9 mouse cellular contexts compared by ENCODE assay signal in genomic region chr19:10561558-10562314, GRCm38 (mm10). TPM values are rescaled to one million over a fixed set of nuclear protein-coding genes. Genes with fewer than 3 reads are reported as not detected.
DNase-seq lines count a peak whose midpoint lies in the region; ATAC-seq and TF ChIP-seq lines count a peak whose summit lies in the region.
"Had no signal": no experiment of that assay in that cellular context is flagged by ENCODE, and none has a peak within 500 bp of the region (broad histone marks: within the 10 kb centered on the region; RNA-seq: fewer than 3 reads in every experiment).

No protein-coding gene starts in this region.

- no peak for TF ChIP-seq POLR2A in lung, adult 2 months (IDR thresholded peaks at IDR 0.05; ENCODE audit: borderline replicate concordance, extremely low read depth, low read depth, low read length)

- no peaks in the 10 kb centered on the region; the same call in 1 of the 2 replicates for H3K4me1 ChIP-seq in lung, adult 2 months (ENCODE audit: control insufficient read depth, insufficient read depth, low read length)
- peaks cover 12% of the 10 kb centered on the region for H3K4me1 ChIP-seq in heart, embryonic 15.5 days (replicated peaks)
- H3K4me1 ChIP-seq in forebrain, embryonic 13.5 days, result no peaks in the 10 kb centered on the region

- H3K27ac ChIP-seq in heart, embryonic 15.5 days, result peak overlapping the region; percentile 90
- H3K27ac ChIP-seq in forebrain, embryonic 13.5 days, result no peak overlapping the region

- DNase-seq in lung, adult 18-20 months, result peak; percentile 17 to 24
- DNase-seq in lung, adult 2 months, result no peak
- peak; percentile 50 to 64 for DNase-seq in adrenal gland, postnatal 36 days
- DNase-seq in mesoderm, embryonic 11.5 days (ENCODE audit: low read depth, low spot score), result peak; percentile 40
- no peak for DNase-seq in frontal cortex, postnatal 14 days (ENCODE audit: low spot score in 2 of 2)
- DNase-seq in cerebellum, adult 18-20 months, result no peak

- H3K4me2 ChIP-seq in heart, embryonic 15.5 days, result no peak overlapping the region
- H3K4me2 ChIP-seq in forebrain, embryonic 13.5 days, result no peak overlapping the region

- H3K9me3 ChIP-seq in heart, embryonic 15.5 days (replicated peaks), result no peaks in the 10 kb centered on the region
- H3K9me3 ChIP-seq in forebrain, embryonic 13.5 days (replicated peaks), result no peaks in the 10 kb centered on the region

- no peak overlapping the region for H3K9ac ChIP-seq in heart, embryonic 15.5 days
- H3K9ac ChIP-seq in forebrain, embryonic 13.5 days, result no peak overlapping the region

- no peak for TF ChIP-seq CTCF in lung, adult 2 months (IDR thresholded peaks at IDR 0.05; ENCODE audit: insufficient read depth, low read length)

- ATAC-seq in heart, embryonic 15.5 days (replicated peaks; ENCODE audit: insufficient number of reproducible peaks, insufficient read depth, low FRiP score, low read depth), result peak; percentile 88
- no peak for ATAC-seq in forebrain, embryonic 13.5 days
- ATAC-seq: forebrain, embryonic 14.5 days had no signal

- 37% methylated on average over 6 of the region's 6 CpGs for WGBS in lung, adult 2 months
- WGBS in heart, embryonic 15.5 days, result 31% methylated on average over 6 of the region's 6 CpGs
- 76% methylated on average over 6 of the region's 6 CpGs for WGBS in forebrain, embryonic 13.5 days

- no peaks in the 10 kb centered on the region for H3K27me3 ChIP-seq in heart, embryonic 15.5 days
- H3K27me3 ChIP-seq in forebrain, embryonic 13.5 days, result no peaks in the 10 kb centered on the region

- no peak overlapping the region for H3K4me3 ChIP-seq in lung, adult 2 months (replicated peaks; ENCODE audit: extremely low read depth, low read depth, low read length)
- no peak overlapping the region for H3K4me3 ChIP-seq in heart, embryonic 15.5 days
- no peak overlapping the region for H3K4me3 ChIP-seq in forebrain, embryonic 13.5 days

- H3K36me3 ChIP-seq in heart, embryonic 15.5 days, result no peaks in the 10 kb centered on the region
- no peaks in the 10 kb centered on the region for H3K36me3 ChIP-seq in forebrain, embryonic 13.5 days (ENCODE audit: poor library complexity, severe bottlenecking)

RNA-seq across cellular contexts. Expression of gene Tmem216, which starts 5.7 kb away (rescaled TPM):
- polyA plus RNA-seq in lung, adult 2 months (2012; rRNA removed), result 18.8 and 28.6 TPM in 2 replicates
- total RNA-seq in adrenal gland, postnatal 36 days (2021), result 10 to 100 TPM; 15.9 to 21.5 TPM
- 14.8 and 19.8 TPM in 2 replicates for polyA plus RNA-seq in heart, embryonic 15.5 days (2015; fragmentation: Nextera tagmentation; extraction: Ambion mirVana)
- polyA plus RNA-seq in forebrain, embryonic 13.5 days (2015; fragmentation: Nextera tagmentation; extraction: Ambion mirVana), result 50.8 and 61.6 TPM in 2 replicates

RNA-seq across cellular contexts. Expression of gene Cyb561a3, which starts 15.2 kb away (rescaled TPM):
- 88.4 and 113 TPM in 2 replicates for polyA plus RNA-seq in lung, adult 2 months (2012; rRNA removed)
- 10 to 100 TPM; 17.8 to 21.7 TPM for total RNA-seq in adrenal gland, postnatal 36 days (2021)
- 15.4 and 21.8 TPM in 2 replicates for polyA plus RNA-seq in heart, embryonic 15.5 days (2015; fragmentation: Nextera tagmentation; extraction: Ambion mirVana)
- polyA plus RNA-seq in forebrain, embryonic 13.5 days (2015; fragmentation: Nextera tagmentation; extraction: Ambion mirVana), result 14.3 and 15.5 TPM in 2 replicates

RNA-seq across cellular contexts. Expression of gene Tmem138, which starts 15.4 kb away (rescaled TPM):
- 8.5 and 11.1 TPM in 2 replicates for polyA plus RNA-seq in lung, adult 2 months (2012; rRNA removed)
- total RNA-seq in adrenal gland, postnatal 36 days (2021), result 1 to 10 TPM; 8.2 to 8.6 TPM
- polyA plus RNA-seq in heart, embryonic 15.5 days (2015; fragmentation: Nextera tagmentation; extraction: Ambion mirVana), result 21.4 and 26.2 TPM in 2 replicates
- polyA plus RNA-seq in forebrain, embryonic 13.5 days (2015; fragmentation: Nextera tagmentation; extraction: Ambion mirVana), result 44.7 and 50.4 TPM in 2 replicates

RNA-seq across cellular contexts. Expression of gene Sdhaf2, which starts 35.8 kb away (rescaled TPM):
- 16.2 and 23.0 TPM in 2 replicates for polyA plus RNA-seq in lung, adult 2 months (2012; rRNA removed)
- 10 to 100 TPM; 61.6 to 63.5 TPM for total RNA-seq in adrenal gland, postnatal 36 days (2021)
- polyA plus RNA-seq in heart, embryonic 15.5 days (2015; fragmentation: Nextera tagmentation; extraction: Ambion mirVana), result 45.2 and 49.4 TPM in 2 replicates
- 60.6 and 61.2 TPM in 2 replicates for polyA plus RNA-seq in forebrain, embryonic 13.5 days (2015; fragmentation: Nextera tagmentation; extraction: Ambion mirVana)

RNA-seq across cellular contexts. Expression of gene Cpsf7, which starts 36.7 kb away (rescaled TPM):
- 30.3 and 41.1 TPM in 2 replicates for polyA plus RNA-seq in lung, adult 2 months (2012; rRNA removed)
- total RNA-seq in adrenal gland, postnatal 36 days (2021), result 10 to 100 TPM; 42.0 to 55.1 TPM
- polyA plus RNA-seq in heart, embryonic 15.5 days (2015; fragmentation: Nextera tagmentation; extraction: Ambion mirVana), result 23.4 and 30.4 TPM in 2 replicates
- polyA plus RNA-seq in forebrain, embryonic 13.5 days (2015; fragmentation: Nextera tagmentation; extraction: Ambion mirVana), result 50.6 and 54.3 TPM in 2 replicates

Comparison
In these comparisons a context has a peak if more than half of its experiments do, and no peak if none do; other contexts are left out.
1. DNase-seq: peak in lung, adult 18-20 months (2 of 2), adrenal gland, postnatal 36 days (2 of 2) and mesoderm, embryonic 11.5 days (single experiment); none in lung, adult 2 months (single experiment), frontal cortex, postnatal 14 days (0 of 2) and cerebellum, adult 18-20 months (0 of 2).